10 mouse cellular contexts compared by ENCODE assay signal in the genomic region with DNA sequence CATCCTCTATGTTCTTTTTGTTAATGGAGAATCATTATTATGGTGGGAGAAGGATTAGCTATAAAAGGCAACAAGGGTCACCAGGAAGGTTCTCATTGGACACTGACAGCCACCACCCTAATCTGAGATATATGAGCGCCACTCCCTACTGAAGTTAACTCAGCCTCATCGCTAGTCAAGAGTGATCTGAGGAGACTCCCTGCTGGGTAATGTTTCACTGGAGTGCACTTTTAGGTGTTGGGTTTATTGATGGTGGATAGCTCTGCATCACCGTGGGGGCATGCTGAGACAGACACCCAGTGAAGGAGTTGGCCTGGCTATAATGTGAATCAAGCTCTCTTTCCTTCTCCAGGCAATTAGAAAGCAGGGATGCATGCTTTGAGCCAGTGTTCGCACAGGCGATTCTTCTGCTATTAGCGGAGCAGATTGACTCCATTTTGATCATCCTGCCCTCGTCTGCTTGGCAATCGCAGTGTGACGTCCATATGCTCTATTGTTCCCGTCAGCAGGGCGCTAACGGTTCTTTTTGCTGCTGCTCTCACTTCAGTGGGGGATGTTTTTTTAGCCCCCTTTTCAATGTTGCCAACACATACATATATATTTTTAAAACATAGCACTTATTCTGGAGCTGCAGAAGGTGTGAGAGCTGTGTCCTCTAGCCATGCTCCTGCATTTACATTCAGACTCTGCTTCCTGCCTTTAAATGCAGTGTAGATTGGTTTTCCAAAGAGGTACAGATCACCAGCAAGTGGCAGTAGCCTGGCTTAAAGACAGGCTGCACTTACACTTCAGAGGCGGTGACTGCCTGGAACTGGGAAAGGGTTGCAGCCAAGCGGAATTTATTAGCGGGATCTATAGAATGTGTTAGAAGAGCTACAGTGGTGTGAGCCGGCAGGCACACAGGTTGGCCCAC.
A peak's percentile ranks its signal among the peaks of the same experiment; 100 is the strongest.
DNase-seq lines count a peak whose midpoint lies in the region; ATAC-seq and TF ChIP-seq lines count a peak whose summit lies in the region.
"Had no signal": no experiment of that assay in that cellular context is flagged by ENCODE, and none has a peak within 500 bp of the region (broad histone marks: within the 10 kb centered on the region; RNA-seq: fewer than 3 reads in every experiment).

No protein-coding gene starts in this region.

- no peaks in the 10 kb centered on the region for H3K36me3 ChIP-seq in hindbrain, embryonic 10.5 days
- H3K36me3 ChIP-seq in hindbrain, embryonic 12.5 days: no peaks in the 10 kb centered on the region
- H3K36me3 ChIP-seq in hindbrain, postnatal 0 days (ENCODE audit: insufficient read depth, low read length): no peaks in the 10 kb centered on the region

- TF ChIP-seq CTCF in hindbrain, postnatal 0 days (IDR thresholded peaks at IDR 0.05; ENCODE audit: low read depth): no peak

- peak; percentile 4 for DNase-seq in hindbrain, embryonic 10.5 days (ENCODE audit: low spot score)
- peak; percentile 1 for DNase-seq in right cerebral cortex, adult 18-20 months
- DNase-seq in right cerebral cortex, postnatal 25 days: no peak
- peak; percentile 16 for DNase-seq in hindbrain, postnatal 0 days (ENCODE audit: low spot score)
- DNase-seq in retina, embryonic 14.5 days (ENCODE audit: low spot score): peak; percentile 71
- DNase-seq in heart, postnatal 4 days: no peak
- no peak for DNase-seq in adrenal gland, adult 8-10 months
- DNase-seq: thymus, postnatal 14 days had no signal

- ATAC-seq in hindbrain, embryonic 12.5 days (ENCODE audit: low FRiP score): no peak
- peak; percentile 45; the same call in 1 of the 2 replicates for ATAC-seq in hindbrain, postnatal 0 days
- ATAC-seq: CD4-positive, CD25-positive, alpha-beta regulatory T cell, adult 4 months had no signal

- no peak overlapping the region for H3K4me2 ChIP-seq in hindbrain, embryonic 12.5 days (replicated peaks)
- H3K4me2 ChIP-seq in hindbrain, postnatal 0 days (ENCODE audit: low read depth, low read length): no peak overlapping the region

- no peaks in the 10 kb centered on the region for H3K27me3 ChIP-seq in hindbrain, embryonic 10.5 days (ENCODE audit: insufficient read depth, poor library complexity, severe bottlenecking)
- H3K27me3 ChIP-seq in hindbrain, embryonic 12.5 days: no peaks in the 10 kb centered on the region
- no peaks in the 10 kb centered on the region for H3K27me3 ChIP-seq in hindbrain, postnatal 0 days (ENCODE audit: insufficient read depth, low read length)

- no peak overlapping the region for H3K9ac ChIP-seq in hindbrain, embryonic 12.5 days
- H3K9ac ChIP-seq in hindbrain, postnatal 0 days (replicated peaks; ENCODE audit: low read length): no peak overlapping the region

- H3K4me1 ChIP-seq in hindbrain, embryonic 10.5 days (replicated peaks): no peaks in the 10 kb centered on the region
- H3K4me1 ChIP-seq in hindbrain, embryonic 12.5 days: no peaks in the 10 kb centered on the region
- no peaks in the 10 kb centered on the region for H3K4me1 ChIP-seq in hindbrain, postnatal 0 days (ENCODE audit: insufficient read depth, low read length)

- H3K9me3 ChIP-seq in hindbrain, embryonic 10.5 days: no peaks in the 10 kb centered on the region
- H3K9me3 ChIP-seq in hindbrain, embryonic 12.5 days (replicated peaks): no peaks in the 10 kb centered on the region
- H3K9me3 ChIP-seq in hindbrain, postnatal 0 days (ENCODE audit: low read length): no peaks in the 10 kb centered on the region

- 82% methylated on average over 16 of the region's 16 CpGs for WGBS in hindbrain, embryonic 10.5 days
- WGBS in hindbrain, embryonic 12.5 days: 76% methylated on average over 16 of the region's 16 CpGs
- WGBS in hindbrain, postnatal 0 days: 66% methylated on average over 16 of the region's 16 CpGs

- no peak overlapping the region for H3K4me3 ChIP-seq in hindbrain, embryonic 10.5 days
- no peak overlapping the region for H3K4me3 ChIP-seq in hindbrain, embryonic 12.5 days
- no peak overlapping the region for H3K4me3 ChIP-seq in hindbrain, postnatal 0 days (ENCODE audit: low read length)

- no peak overlapping the region for H3K27ac ChIP-seq in hindbrain, embryonic 10.5 days
- H3K27ac ChIP-seq in hindbrain, embryonic 12.5 days: no peak overlapping the region
- H3K27ac ChIP-seq in hindbrain, postnatal 0 days: no peak overlapping the region

Comparison
In these comparisons a context has a peak if more than half of its experiments do, and no peak if none do; other contexts are left out.
1. DNase-seq: peak in hindbrain, embryonic 10.5 days (single experiment), right cerebral cortex, adult 18-20 months (single experiment), hindbrain, postnatal 0 days (single experiment) and retina, embryonic 14.5 days (single experiment); none in right cerebral cortex, postnatal 25 days (single experiment), heart, postnatal 4 days (single experiment) and adrenal gland, adult 8-10 months (single experiment).